Mouse (Mus musculus): ENCODE data around the gene Nos1ap.

DNA sequence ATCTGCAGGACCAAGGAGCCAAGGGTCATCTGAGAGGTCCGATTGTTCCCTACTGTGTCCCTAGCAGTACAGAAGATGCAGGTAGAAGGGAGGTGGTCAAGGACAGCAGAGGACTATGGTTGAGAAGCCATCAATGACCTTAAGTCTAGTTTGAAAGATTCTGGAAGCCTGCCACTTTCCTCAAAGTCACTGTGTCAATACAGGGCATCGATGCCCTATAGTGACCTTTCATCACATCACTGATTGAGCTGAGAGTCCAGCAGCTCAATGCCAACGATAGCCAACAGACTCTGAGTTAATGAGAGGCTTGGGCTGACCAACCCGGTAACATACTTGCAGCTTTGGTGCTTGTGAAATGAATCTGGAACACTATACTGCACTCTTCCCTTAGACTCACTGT, 264.4 kb downstream of the Nos1ap start:
- TF ChIP-seq CTCF (IDR thresholded peaks at IDR 0.05; ENCODE audit: borderline replicate concordance, insufficient read depth, low read depth, low read length) (no peak), POLR2A (IDR thresholded peaks at IDR 0.05; ENCODE audit: borderline replicate concordance, insufficient read depth, low read length) (no peak)

All from cerebellum, adult 2 months (tissue).